Mouse (Mus musculus): ENCODE measurements at regions not wholly inside any gene's neighbourhood (a gene's known extent, or its start where the extent isn't known, plus 50 kb on each side); places are given as distances from the start of the nearest gene placed in this dataset.

DNA sequence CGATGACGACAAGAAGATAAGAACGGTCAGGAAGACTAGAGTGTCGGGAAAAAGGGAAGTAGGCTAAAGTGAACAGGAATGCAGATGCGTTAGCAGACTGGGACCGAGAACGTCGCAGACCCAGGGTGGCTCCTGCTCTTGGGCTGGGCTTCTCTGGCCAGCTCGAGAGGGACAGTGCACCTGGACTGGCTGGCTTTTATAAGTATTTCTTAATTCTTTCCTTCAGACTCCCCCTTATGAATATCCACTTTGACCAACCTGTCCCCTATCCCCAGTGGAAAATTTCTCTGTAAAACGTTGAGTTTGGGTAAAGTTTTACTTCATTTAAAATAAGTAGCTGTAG lies 96.1 kb upstream of the Fam174b start:
- no peak for ATAC-seq
- WGBS (ENCODE audit: insufficient replicate concordance): 48% methylated on average over 10 of the region's 10 CpGs
- TF ChIP-seq CTCF (IDR thresholded peaks at IDR 0.05; ENCODE audit: low read depth): no peak
- TF ChIP-seq EP300 (IDR thresholded peaks at IDR 0.05; ENCODE audit: low read depth): no peak
- DNase-seq: no peak
- Histone ChIP-seq H3K27ac (ENCODE audit: low read depth) (no peak overlapping the region), H3K9ac (replicated peaks) (no peak overlapping the region), H3K36me3 (replicated peaks; ENCODE audit: insufficient read depth, low read length) (no peaks in the 10 kb centered on the region), H3K4me3 (ENCODE audit: low read depth, low read length) (no peak overlapping the region), H3K27me3 (ENCODE audit: insufficient read depth, low read length) (no peaks in the 10 kb centered on the region), H3K4me2 (ENCODE audit: low read depth, low read length) (no peak overlapping the region), H3K4me1 (ENCODE audit: insufficient read depth) (no peaks in the 10 kb centered on the region), H3K9me3 (ENCODE audit: low read length) (no peaks in the 10 kb centered on the region)

DNA sequence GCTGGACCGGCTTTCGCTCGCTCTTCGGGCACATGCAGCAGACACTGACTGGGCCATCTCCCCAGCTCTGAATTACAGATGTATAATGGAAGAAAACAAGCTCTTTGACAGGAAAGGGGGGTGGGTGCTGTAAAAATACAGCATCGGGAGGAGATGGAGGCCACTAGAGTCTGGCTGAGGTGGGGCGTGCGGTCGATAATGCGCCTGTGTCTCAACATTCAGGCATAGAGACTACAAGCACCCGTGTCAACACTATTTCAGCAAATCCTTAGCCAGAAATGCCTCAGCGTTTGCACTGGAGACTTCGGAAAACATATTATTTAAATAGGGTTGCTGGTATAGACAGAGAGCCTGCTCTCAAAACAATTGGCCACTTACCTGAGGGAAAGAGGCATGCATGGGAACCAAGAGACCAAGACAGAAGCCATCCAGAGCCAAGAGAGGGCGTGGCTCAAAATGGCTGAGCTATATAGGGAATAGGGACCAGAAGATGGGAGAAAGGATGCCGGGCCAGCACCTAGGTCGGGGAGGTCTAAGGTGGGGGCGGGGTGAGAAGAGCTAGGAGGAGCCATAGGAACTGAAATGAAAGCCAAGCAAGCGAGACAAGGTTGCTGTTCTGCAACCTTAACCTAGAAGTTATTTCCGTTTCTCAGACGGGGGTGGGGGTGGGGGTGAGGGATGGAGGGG lies 96.7 kb upstream of the Fam174b start:
- 70% methylated on average over 19 of the region's 19 CpGs for WGBS (ENCODE audit: insufficient replicate concordance)
- no peaks in the 10 kb centered on the region for H3K36me3 ChIP-seq (replicated peaks; ENCODE audit: insufficient read depth, low read length)
- ATAC-seq (no peak), DNase-seq (no peak)
- H3K4me2 ChIP-seq (ENCODE audit: low read depth, low read length): no peak overlapping the region
- no peak overlapping the region for H3K9ac ChIP-seq (replicated peaks)
- H3K4me1 ChIP-seq (ENCODE audit: insufficient read depth): no peaks in the 10 kb centered on the region
- no peaks in the 10 kb centered on the region for H3K9me3 ChIP-seq (ENCODE audit: low read length)
- no peaks in the 10 kb centered on the region for H3K27me3 ChIP-seq (ENCODE audit: insufficient read depth, low read length)
- no peak overlapping the region for H3K27ac ChIP-seq (ENCODE audit: low read depth)
- H3K4me3 ChIP-seq (ENCODE audit: low read depth, low read length): no peak overlapping the region
- no peak for TF ChIP-seq CTCF (IDR thresholded peaks at IDR 0.05; ENCODE audit: low read depth)
- TF ChIP-seq EP300 (IDR thresholded peaks at IDR 0.05; ENCODE audit: low read depth): no peak

DNA sequence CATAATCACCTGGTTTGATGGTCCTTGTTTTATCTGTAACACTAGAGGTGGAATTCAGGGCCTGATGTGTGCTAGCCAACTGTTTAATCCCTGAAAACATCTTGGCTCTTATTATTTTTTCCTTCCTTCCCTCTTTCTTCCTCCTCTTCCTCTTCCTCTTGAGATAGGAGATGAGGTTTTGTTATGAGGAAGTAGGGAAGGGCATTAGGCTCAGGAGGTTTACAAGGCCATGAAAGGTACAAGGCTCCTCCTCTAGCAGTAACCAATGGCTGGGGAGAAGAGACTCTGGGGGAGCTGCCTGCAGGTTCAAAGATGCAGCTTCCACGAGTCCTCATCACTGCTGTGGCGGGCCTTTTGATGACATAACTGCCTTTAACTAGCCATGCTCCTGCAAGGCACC lies 98.6 kb upstream of the Chd2 start:
- H3K4me2 ChIP-seq (ENCODE audit: low read depth, low read length): no peak overlapping the region
- no peaks in the 10 kb centered on the region for H3K27me3 ChIP-seq (ENCODE audit: insufficient read depth, low read length)
- H3K9ac ChIP-seq (replicated peaks): no peak overlapping the region
- no peaks in the 10 kb centered on the region for H3K36me3 ChIP-seq (replicated peaks; ENCODE audit: insufficient read depth, low read length)
- H3K27ac ChIP-seq (ENCODE audit: low read depth): no peak overlapping the region
- no peak overlapping the region for H3K4me3 ChIP-seq (ENCODE audit: low read depth, low read length)
- no peak for DNase-seq
- no peak for TF ChIP-seq EP300 (IDR thresholded peaks at IDR 0.05; ENCODE audit: low read depth)
- TF ChIP-seq CTCF (IDR thresholded peaks at IDR 0.05; ENCODE audit: low read depth): no peak
- H3K9me3 ChIP-seq (ENCODE audit: low read length): no peaks in the 10 kb centered on the region
- no peak for ATAC-seq
- 45% methylated on average over 2 of the region's 2 CpGs for WGBS (ENCODE audit: insufficient replicate concordance)
- H3K4me1 ChIP-seq (ENCODE audit: insufficient read depth): no peaks in the 10 kb centered on the region

DNA sequence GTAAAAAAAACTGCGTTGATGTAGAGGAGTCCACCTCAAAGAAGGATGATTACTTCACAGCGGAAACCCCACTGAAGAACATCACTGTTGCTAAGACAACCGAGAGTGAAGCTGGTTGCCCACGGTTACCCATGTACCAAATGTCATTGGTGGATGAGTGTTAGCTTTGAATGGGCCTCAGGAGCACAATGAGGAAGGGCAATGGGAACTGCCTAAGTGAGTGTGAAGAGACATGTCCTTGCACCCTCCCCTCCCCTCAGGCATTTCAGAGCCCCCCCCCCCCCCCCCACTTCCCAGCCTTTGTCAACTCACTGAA lies 96.1 kb upstream of the Chd2 start:
- H3K9me3 ChIP-seq (ENCODE audit: low read length): no peaks in the 10 kb centered on the region
- no peaks in the 10 kb centered on the region for H3K36me3 ChIP-seq (replicated peaks; ENCODE audit: insufficient read depth, low read length)
- H3K4me2 ChIP-seq (ENCODE audit: low read depth, low read length): no peak overlapping the region
- 67% methylated on average over 4 of the region's 4 CpGs for WGBS (ENCODE audit: insufficient replicate concordance)
- ATAC-seq (no peak), DNase-seq (no peak)
- TF ChIP-seq CTCF (IDR thresholded peaks at IDR 0.05; ENCODE audit: low read depth): no peak
- no peak for TF ChIP-seq EP300 (IDR thresholded peaks at IDR 0.05; ENCODE audit: low read depth)
- no peaks in the 10 kb centered on the region for H3K4me1 ChIP-seq (ENCODE audit: insufficient read depth)
- no peak overlapping the region for H3K4me3 ChIP-seq (ENCODE audit: low read depth, low read length)
- no peaks in the 10 kb centered on the region for H3K27me3 ChIP-seq (ENCODE audit: insufficient read depth, low read length)
- H3K27ac ChIP-seq (ENCODE audit: low read depth): no peak overlapping the region
- H3K9ac ChIP-seq (replicated peaks): no peak overlapping the region

DNA sequence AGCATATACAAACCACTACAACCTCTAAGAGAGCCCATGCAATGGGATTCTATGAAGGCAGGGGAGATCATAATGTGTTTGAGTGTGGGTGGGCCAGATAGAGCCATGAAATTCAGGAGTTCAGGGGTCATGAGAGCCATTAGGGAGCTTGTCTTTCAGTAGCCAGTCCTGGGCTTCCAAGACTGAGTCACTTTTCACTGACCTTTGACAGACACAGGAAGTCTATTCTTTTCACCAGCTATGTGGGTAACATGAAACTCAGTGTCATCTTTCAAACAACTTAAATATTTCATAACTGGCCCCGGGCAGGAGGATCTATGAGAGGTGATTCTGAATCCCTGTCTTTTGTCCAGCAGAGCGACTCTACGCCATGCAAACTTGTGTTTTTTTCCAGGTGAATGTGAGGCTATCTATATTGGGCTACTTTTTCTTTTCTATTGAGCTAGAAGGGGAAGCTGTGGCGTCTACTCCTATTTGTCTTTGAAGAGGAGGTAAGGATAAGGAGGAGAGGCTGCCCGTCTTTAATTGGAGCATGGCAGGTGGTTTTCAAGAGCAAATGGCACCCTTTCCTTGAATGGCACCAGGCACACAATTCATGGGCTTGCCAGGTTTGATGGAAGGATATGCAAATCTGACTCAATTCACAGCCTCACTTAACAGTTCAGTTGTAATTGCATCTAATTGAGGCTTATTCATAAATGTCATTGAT lies 95.6 kb upstream of the Chd2 start:
- TF ChIP-seq CTCF (IDR thresholded peaks at IDR 0.05; ENCODE audit: low read depth): no peak
- ATAC-seq: no peak
- no peak for DNase-seq

DNA sequence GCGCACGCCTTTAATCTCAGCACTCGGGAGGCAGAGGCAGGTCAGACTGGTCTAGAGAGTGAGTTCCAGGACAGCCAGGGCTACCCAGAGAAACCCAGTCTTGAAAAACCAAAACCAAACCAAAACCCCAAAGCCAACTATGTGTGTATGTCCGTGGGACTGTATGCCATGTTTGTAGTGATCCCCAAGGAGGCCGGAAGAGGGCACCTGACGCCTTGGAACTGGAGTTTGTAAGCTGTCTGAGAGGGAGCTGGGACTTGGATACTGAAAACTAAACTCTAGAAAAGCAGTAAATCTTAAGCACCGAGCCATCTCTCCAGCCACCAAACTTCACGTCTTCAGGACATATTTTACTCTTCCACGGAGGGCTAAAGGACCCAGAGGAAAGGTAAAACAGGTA lies 93.8 kb upstream of the Chd2 start:
- TF ChIP-seq EP300 (IDR thresholded peaks at IDR 0.05; ENCODE audit: low read depth) (no peak), CTCF (IDR thresholded peaks at IDR 0.05; ENCODE audit: low read depth) (no peak)
- no peaks in the 10 kb centered on the region for H3K4me1 ChIP-seq (ENCODE audit: insufficient read depth)
- H3K36me3 ChIP-seq (replicated peaks; ENCODE audit: insufficient read depth, low read length): no peaks in the 10 kb centered on the region
- WGBS (ENCODE audit: insufficient replicate concordance): 87% methylated on average over 9 of the region's 9 CpGs
- H3K4me3 ChIP-seq (ENCODE audit: low read depth, low read length): no peak overlapping the region
- no peaks in the 10 kb centered on the region; the same call in 1 of the 2 replicates for H3K9me3 ChIP-seq (ENCODE audit: low read length)
- H3K9ac ChIP-seq (replicated peaks): no peak overlapping the region
- H3K27ac ChIP-seq (ENCODE audit: low read depth): no peak overlapping the region
- H3K4me2 ChIP-seq (ENCODE audit: low read depth, low read length): no peak overlapping the region
- DNase-seq (no peak), ATAC-seq (no peak)
- no peaks in the 10 kb centered on the region for H3K27me3 ChIP-seq (ENCODE audit: insufficient read depth, low read length)

More for the DNA sequence above, 95.6 kb upstream of the Chd2 start:
- Histone ChIP-seq H3K4me1 (ENCODE audit: insufficient read depth) (no peaks in the 10 kb centered on the region), H3K36me3 (replicated peaks; ENCODE audit: insufficient read depth, low read length) (no peaks in the 10 kb centered on the region), H3K27me3 (ENCODE audit: insufficient read depth, low read length) (no peaks in the 10 kb centered on the region), H3K27ac (ENCODE audit: low read depth) (no peak overlapping the region), H3K9ac (replicated peaks) (no peak overlapping the region), H3K9me3 (ENCODE audit: low read length) (no peaks in the 10 kb centered on the region; the same call in 1 of the 2 replicates), H3K4me2 (ENCODE audit: low read depth, low read length) (no peak overlapping the region), H3K4me3 (ENCODE audit: low read depth, low read length) (no peak overlapping the region)
- WGBS (ENCODE audit: insufficient replicate concordance): 68% methylated on average over 5 of the region's 5 CpGs

Data from liver, postnatal 0 days (tissue).